Mouse (Mus musculus): ENCODE data around the gene Cox5a.
A peak's percentile ranks its signal among the peaks of the same experiment; 100 is the strongest.

The Cox5a gene

GRCm38 (mm10) chr9:57526435-57526834 lies 5.4 kb downstream of the Cox5a start:
- DNase-seq (ENCODE audit: low spot score): no peak

DNA sequence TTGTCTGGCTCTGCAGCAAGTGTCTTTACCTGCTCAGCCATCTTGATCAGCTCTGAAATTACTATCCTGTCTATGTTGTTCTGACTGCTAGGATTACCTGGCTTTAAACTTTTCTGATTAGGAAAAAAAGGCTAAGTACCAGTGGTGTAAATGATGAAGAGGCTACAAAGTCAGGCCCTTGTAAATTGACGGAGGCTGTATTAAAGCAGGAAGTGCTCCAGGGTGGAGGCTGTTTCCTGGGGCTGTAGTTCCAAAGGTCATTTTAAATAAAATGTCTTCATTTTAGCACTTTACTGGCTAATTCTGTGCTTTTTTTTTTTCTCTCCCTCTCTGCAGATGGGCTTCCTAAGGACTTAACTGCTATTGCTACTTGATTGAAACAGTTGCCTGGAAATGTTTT lies 10.9 kb downstream of the Cox5a start:
- DNase-seq (ENCODE audit: low spot score): no peak

- DNase-seq (ENCODE audit: low spot score): no peak
Measured at GRCm38 (mm10) chr9:57536362-57536761, 15.3 kb downstream of the Cox5a start.

DNA sequence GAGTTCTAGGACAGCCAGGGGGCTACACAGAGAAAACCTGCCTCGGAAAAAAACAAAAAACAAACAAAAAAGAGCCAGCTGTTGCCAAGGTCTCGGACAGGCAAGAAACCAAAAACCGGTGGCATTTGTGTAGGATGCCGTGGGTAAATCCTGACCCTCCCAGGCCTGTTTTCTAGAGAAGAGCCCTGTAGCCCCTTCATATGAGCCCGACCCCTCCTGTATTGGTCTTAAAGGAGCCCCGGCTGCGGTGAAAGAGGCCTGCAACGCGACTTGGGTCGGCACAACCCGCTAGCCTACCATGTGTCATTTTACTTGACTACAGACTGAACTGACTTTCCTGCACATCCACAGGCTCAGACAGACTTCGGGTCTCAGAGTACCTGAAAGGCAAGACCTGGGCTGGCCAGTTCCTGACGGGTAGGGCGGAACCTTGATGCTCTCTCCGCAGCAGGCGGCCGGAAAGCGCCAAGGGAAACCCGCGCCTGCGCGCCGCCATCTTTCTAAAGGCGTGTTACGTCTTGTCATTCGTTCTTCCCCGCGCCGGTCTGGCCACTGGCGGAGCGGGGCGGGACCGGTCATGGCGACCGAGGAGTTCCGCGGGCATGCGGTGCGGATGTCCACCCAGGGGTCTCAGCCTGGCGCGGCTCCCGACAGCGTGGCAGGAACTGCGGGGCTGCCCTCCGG lies 16.1 kb downstream of the Cox5a start, which contains the start of gene Fam219b:
Gene Fam219b, plus strand, starts transcription at position 485 of the 684 bp plus-strand sequence.
- DNase-seq (ENCODE audit: low spot score): peak; percentile 91

- no peak for DNase-seq (ENCODE audit: low spot score)
Measured at GRCm38 (mm10) chr9:57537728-57538181, 16.7 kb downstream of the Cox5a start.

GRCm38 (mm10) chr9:57539550-57539949 lies 18.5 kb downstream of the Cox5a start:
- DNase-seq (ENCODE audit: low spot score): no peak

DNA sequence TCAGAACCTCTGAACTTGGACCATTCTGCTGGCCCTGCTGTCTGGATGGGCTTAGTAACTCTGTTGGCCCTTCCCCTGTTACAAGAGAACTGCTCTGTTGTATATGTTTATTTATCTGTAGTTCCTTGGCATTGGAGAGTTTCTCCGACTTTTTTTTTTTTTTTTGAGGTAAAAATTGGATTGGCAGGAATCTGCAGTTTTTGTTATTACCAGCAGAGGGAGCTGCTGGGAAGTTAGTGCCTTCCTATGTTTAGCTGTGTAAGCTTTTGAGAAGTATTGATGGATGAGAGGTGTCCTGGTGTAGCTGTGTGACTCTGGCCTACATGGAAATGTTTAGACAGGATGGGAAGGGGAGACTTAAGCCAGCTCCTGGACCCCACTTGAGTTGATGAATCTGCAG lies 20.2 kb downstream of the Cox5a start:
- DNase-seq (ENCODE audit: low spot score): peak; percentile 54

DNA sequence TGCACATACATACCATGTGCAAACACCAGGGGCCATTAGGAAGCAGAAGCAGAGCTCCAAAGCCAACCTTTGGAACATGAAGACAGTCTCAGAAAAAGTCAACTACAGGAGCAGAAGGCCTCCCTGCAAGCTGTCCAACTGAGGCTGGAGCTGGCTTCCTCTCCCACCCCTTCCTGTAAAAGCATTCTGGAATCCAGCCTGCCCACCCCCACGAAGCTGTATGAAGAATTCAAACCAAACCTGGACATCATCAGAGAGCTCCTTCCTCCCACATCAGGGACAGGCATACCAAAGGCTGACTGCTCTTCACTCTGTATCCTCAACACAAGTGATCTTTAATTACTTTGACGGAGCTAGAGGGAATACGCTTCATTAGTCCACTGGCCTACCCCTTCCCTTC lies 22.9 kb downstream of the Cox5a start:
- DNase-seq (ENCODE audit: low spot score): no peak

GRCm38 (mm10) chr9:57547287-57547686 lies 26.2 kb downstream of the Cox5a start:
- DNase-seq (ENCODE audit: low spot score): peak; percentile 19

- no peak for DNase-seq (ENCODE audit: low spot score)
Measured at GRCm38 (mm10) chr9:57547869-57548268, 26.8 kb downstream of the Cox5a start.

- no peak for DNase-seq (ENCODE audit: low spot score)
Measured at GRCm38 (mm10) chr9:57549186-57549585, 28.1 kb downstream of the Cox5a start.

- DNase-seq (ENCODE audit: low spot score): peak; percentile 48
Measured at GRCm38 (mm10) chr9:57550126-57550862, 29.2 kb downstream of the Cox5a start.

DNA sequence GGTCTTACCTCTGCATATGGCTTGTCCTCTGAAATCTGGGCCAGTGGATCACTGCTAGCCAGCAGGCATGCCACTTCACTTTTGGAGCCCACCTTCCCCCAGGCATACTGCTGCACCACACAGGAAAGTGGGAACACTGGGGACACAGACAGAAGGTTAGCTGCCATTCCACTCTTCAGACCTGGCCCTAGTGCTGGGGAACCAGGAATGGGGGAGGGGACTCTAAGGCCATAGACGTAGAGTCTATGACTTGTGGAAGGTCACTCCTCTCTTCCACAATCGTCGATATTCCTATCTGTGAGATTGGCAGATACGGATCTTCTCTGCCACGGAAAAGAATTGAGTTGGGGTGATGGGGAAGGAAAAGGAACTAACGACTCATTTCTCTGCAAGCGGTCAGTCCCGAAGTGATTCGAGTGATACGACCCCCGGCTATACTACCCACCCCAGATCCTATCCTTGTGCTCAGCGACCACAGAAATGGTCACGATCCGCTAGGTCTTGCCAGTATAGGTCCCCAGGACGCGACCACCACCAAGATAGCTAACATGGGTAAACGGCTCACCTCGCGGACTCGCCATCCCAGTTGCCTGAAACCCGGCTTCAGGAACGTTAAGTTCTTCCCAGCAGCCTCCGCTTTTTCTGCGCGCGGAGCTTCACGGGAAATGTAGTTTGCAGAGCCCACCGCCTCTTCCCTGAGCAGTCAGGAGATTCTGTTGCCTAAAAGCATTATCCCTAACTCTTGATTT lies 31.2 kb downstream of the Cox5a start, which contains the start of gene Mpi:
Gene Mpi, minus strand, starts transcription at position 625 of the 749 bp plus-strand sequence.
- peak; percentile 59 for DNase-seq (ENCODE audit: low spot score)

GRCm38 (mm10) chr9:57553119-57553518 lies 32.0 kb downstream of the Cox5a start:
- no peak for DNase-seq (ENCODE audit: low spot score)

GRCm38 (mm10) chr9:57554753-57555152 lies 33.7 kb downstream of the Cox5a start:
- no peak for DNase-seq (ENCODE audit: low spot score)

DNA sequence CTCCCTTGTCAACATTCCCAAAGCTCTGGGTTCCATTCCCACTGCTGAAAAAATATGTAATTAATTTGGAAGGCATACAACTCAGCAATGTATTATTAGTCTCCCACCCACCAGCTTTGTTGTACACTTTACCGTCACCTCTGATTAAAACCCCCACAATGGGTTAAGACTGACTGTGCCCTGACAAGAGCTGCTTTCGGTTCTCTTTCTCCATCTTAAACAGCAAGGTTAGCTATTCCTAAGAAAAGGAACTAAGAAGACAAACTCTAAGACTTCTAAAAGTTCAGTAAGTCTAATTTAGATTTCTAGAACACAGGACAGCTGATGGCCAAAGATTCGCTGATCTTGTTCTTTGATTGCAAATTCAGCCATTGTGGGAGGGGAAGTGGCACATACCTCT lies 36.1 kb downstream of the Cox5a start:
- DNase-seq (ENCODE audit: low spot score): no peak

DNA sequence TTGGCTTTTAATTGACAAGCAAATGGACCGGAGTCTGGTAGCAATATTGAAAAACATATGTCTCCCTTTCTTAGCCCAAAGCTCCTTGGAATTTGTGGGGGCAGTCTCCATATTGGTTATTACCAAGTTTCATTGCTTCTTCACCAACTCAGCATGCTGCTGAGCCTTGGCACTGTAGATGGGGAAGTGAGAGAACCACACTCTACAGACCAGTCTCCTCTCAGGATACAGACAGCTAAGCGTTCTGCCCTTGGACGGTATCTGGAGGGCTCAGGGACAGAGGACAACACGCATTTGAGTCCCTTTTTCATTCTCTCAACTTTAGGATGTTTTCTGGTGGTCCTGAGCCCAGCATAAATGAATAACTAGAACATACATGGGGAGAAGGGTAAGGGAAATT lies 37.6 kb downstream of the Cox5a start:
- no peak for DNase-seq (ENCODE audit: low spot score)

DNA sequence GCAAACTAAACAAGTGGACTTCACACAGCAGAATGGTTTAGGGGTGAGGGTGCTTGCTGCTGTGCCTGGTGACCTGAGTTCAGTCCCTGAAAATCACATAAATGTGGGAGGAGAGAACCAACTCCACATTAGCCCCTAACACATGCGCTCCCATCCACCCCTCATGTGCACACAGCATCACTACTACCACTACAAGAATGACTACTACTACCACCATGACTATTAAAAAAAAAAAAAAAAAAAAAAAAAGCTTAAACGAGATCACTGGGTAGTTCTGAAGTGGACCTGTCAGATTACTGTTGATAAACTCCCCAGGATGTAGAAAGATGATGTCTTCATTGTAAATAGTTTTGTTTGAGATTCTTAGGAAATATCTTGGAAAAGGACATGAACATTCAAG lies 38.5 kb downstream of the Cox5a start:
- no peak for DNase-seq (ENCODE audit: low spot score)

GRCm38 (mm10) chr9:57560263-57560662 lies 39.2 kb downstream of the Cox5a start:
- DNase-seq (ENCODE audit: low spot score): no peak

DNA sequence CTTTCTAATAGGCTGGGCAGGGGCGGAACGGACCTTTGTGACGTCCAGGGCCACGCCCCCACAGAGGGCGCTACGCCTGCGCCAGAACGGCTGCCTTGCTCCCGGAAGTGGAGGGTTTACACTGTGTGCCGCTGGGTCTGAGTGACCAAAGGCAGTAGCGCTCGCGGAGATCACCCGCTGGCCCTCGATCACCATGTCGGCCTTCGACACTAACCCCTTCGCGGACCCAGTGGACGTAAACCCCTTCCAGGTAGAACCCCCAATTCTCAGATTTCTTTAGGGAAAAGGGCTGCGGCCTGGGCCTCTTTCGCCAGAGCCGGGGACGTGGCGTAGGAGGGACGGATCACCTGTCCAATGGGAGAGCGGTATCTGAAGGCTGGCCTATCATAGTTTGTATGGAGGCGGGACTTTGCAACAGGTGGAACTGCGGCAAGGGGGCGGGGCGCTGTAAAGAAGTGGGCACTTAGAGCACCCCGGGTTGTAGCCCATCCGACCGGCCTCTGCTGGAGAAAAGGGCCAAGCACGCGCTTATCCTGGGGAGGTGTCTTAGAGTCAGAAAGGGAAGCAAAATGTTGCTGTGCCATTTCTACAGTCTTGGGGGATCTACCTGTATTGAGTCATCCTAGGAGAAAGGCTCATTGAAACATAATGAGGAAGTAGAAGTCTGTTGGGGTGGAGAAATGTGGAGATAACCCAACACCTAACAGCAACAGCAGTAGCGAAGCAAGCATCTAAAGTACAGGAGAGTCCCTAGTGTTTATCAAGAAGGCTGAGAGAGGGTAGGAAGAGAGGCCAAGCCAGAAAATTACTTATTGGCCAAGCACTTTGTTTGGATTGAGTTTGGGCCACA lies 40.0 kb downstream of the Cox5a start, which contains the start of gene Scamp2:
Gene Scamp2, plus strand, starts transcription at position 83 of the 850 bp plus-strand sequence.
- peak; percentile 95 for DNase-seq (ENCODE audit: low spot score)

- DNase-seq (ENCODE audit: low spot score): peak; percentile 19
Measured at GRCm38 (mm10) chr9:57561711-57562099, 40.6 kb downstream of the Cox5a start.
